Mouse (Mus musculus) G1E (cell line): Measurements from ENCODE around the gene Gtf2h1.

ENCODE experiments used
- CTCF ChIP-seq: IDR thresholded peaks from 2 replicates; pipeline ENCODE4 v1.5.1; 2012; ENCODE audit warnings: low read depth, low read length, inconsistent platforms, mixed read lengths
- GATA1 ChIP-seq: IDR thresholded peaks from 2 replicates; pipeline ENCODE4 v1.6.1; 2012; ENCODE audit warnings: borderline replicate concordance, low read length, inconsistent platforms, mixed read lengths
- TAL1 ChIP-seq: conservative IDR thresholded peaks from 2 replicates; pipeline ENCODE4 v1.6.1; 2012; ENCODE audit warnings: low read depth, low read length, inconsistent platforms, mixed read lengths

- TF ChIP-seq CTCF (no peak), GATA1 (no peak), TAL1 (no peak)
Observed at GRCm38 (mm10) chr7:46839861-46840260, 44.0 kb downstream of the Gtf2h1 start.
